Mouse (Mus musculus): ENCODE results near the gene Gsto2. TPM values are rescaled to one million over a fixed set of nuclear protein-coding genes. Genes with fewer than 3 reads are reported as not detected.
"Not testable (repeated sequence)": the region's sequence is repeated elsewhere in the genome, so short reads cannot be mapped to it uniquely, and the experiment has no call there.

The Gsto2 gene
- total RNA-seq (2021): 1 to 10 TPM in 1 of 2 experiments, under 1 TPM in 1; 0.75 to 1.2 TPM

GRCm38 (mm10) chr19:47865353-47865947 is at the start of gene Gsto2:
Gene Gsto2, plus strand, starts transcription at chr19:47865534.
- intact Hi-C loops (cut with DNase I): no loop called here
- DNase-seq (ENCODE audit: extremely low spot score in 1 of 2, low spot score in 2 of 2): peak; percentile 93 to 97

- intact Hi-C loops (cut with DNase I): no loop called here
- DNase-seq (ENCODE audit: extremely low spot score in 1 of 2, low spot score in 2 of 2): no peak
Observed at GRCm38 (mm10) chr19:47817692-47818091, 47.6 kb upstream of the Gsto2 start.

- intact Hi-C loops (cut with DNase I): loop anchor here (2.0 to 10.0 kb wide), 3 partner anchors 162 to 466 kb away; no protein-coding TSS in a partner anchor
- DNase-seq (ENCODE audit: extremely low spot score in 1 of 2, low spot score in 2 of 2): peak; percentile 70 to 72
Observed at GRCm38 (mm10) chr19:47820832-47821493, 44.4 kb upstream of the Gsto2 start.

- intact Hi-C loops (cut with DNase I): loop anchor here (2.0 to 10.0 kb wide), 3 partner anchors 163 to 467 kb away; no protein-coding TSS in a partner anchor
- DNase-seq (ENCODE audit: extremely low spot score in 1 of 2, low spot score in 2 of 2): no peak
Observed at GRCm38 (mm10) chr19:47821494-47821872, 43.9 kb upstream of the Gsto2 start.

- DNase-seq (ENCODE audit: extremely low spot score in 1 of 2, low spot score in 2 of 2): peak in 1 of 2 experiments; percentile 45
- intact Hi-C loops (cut with DNase I): loop anchor here (10.0 kb wide), 1 partner anchor 467 kb away; no protein-coding TSS in a partner anchor
Observed at GRCm38 (mm10) chr19:47822143-47822796, 43.1 kb upstream of the Gsto2 start.

- intact Hi-C loops (cut with DNase I): loop anchor here (10.0 kb wide), 1 partner anchor 469 kb away; no protein-coding TSS in a partner anchor
- no peak for DNase-seq (ENCODE audit: extremely low spot score in 1 of 2, low spot score in 2 of 2)
Observed at GRCm38 (mm10) chr19:47824026-47824425, 41.3 kb upstream of the Gsto2 start.

- intact Hi-C loops (cut with DNase I): loop anchor here (10.0 kb wide), 1 partner anchor 475 kb away; no protein-coding TSS in a partner anchor
- no peak for DNase-seq (ENCODE audit: extremely low spot score in 1 of 2, low spot score in 2 of 2)
Observed at GRCm38 (mm10) chr19:47829913-47830450, 35.4 kb upstream of the Gsto2 start.

- intact Hi-C loops (cut with DNase I): no loop called here
- no peak for DNase-seq (ENCODE audit: extremely low spot score in 1 of 2, low spot score in 2 of 2)
Observed at GRCm38 (mm10) chr19:47831111-47831510, 34.2 kb upstream of the Gsto2 start.

- intact Hi-C loops (cut with DNase I): no loop called here
- DNase-seq (ENCODE audit: extremely low spot score in 1 of 2, low spot score in 2 of 2): no peak
Observed at GRCm38 (mm10) chr19:47832316-47832715, 33.0 kb upstream of the Gsto2 start.

GRCm38 (mm10) chr19:47834614-47835013 is 30.7 kb upstream of the Gsto2 start:
- no peak for DNase-seq (ENCODE audit: extremely low spot score in 1 of 2, low spot score in 2 of 2)
- intact Hi-C loops (cut with DNase I): no loop called here

GRCm38 (mm10) chr19:47835776-47836175 is 29.6 kb upstream of the Gsto2 start:
- intact Hi-C loops (cut with DNase I): no loop called here

GRCm38 (mm10) chr19:47836701-47837526 is 28.4 kb upstream of the Gsto2 start:
- intact Hi-C loops (cut with DNase I): no loop called here
- DNase-seq (ENCODE audit: extremely low spot score in 1 of 2, low spot score in 2 of 2): peak; percentile 16 to 73

More at GRCm38 (mm10) chr19:47835776-47836175, 29.6 kb upstream of the Gsto2 start:
- no peak for DNase-seq (ENCODE audit: extremely low spot score in 1 of 2, low spot score in 2 of 2)

- no peak for DNase-seq (ENCODE audit: extremely low spot score in 1 of 2, low spot score in 2 of 2)
- intact Hi-C loops (cut with DNase I): no loop called here
Observed at GRCm38 (mm10) chr19:47837527-47837901, 27.8 kb upstream of the Gsto2 start.

GRCm38 (mm10) chr19:47841234-47841633 is 24.1 kb upstream of the Gsto2 start:
- intact Hi-C loops (cut with DNase I); DNase-seq (ENCODE audit: extremely low spot score in 1 of 2, low spot score in 2 of 2): not testable (repeated sequence)

GRCm38 (mm10) chr19:47849735-47850134 is 15.6 kb upstream of the Gsto2 start:
- no peak for DNase-seq (ENCODE audit: extremely low spot score in 1 of 2, low spot score in 2 of 2)
- intact Hi-C loops (cut with DNase I): no loop called here

GRCm38 (mm10) chr19:47852131-47852530 is 13.2 kb upstream of the Gsto2 start:
- DNase-seq (ENCODE audit: extremely low spot score in 1 of 2, low spot score in 2 of 2): not testable (repeated sequence)

GRCm38 (mm10) chr19:47853053-47853452 is 12.3 kb upstream of the Gsto2 start:
- intact Hi-C loops (cut with DNase I): no loop called here
- DNase-seq (ENCODE audit: extremely low spot score in 1 of 2, low spot score in 2 of 2): no peak

More at GRCm38 (mm10) chr19:47852131-47852530, 13.2 kb upstream of the Gsto2 start:
- intact Hi-C loops (cut with DNase I): not testable (repeated sequence)

GRCm38 (mm10) chr19:47853951-47854795 is 11.2 kb upstream of the Gsto2 start:
- intact Hi-C loops (cut with DNase I): no loop called here
- no peak for DNase-seq (ENCODE audit: extremely low spot score in 1 of 2, low spot score in 2 of 2)

Measured in left cerebral cortex, postnatal 10 days (tissue).